Mouse (Mus musculus) fibroblast of lung, adult 2 months (primary cell): ENCODE results near the gene Pard3b.

Experiments used
- DNase-seq: peaks from one replicate; pipeline ENCODE4 v3.0.0-alpha.2; 2011; ENCODE audit warnings: low read depth

Gene Pard3b

DNA sequence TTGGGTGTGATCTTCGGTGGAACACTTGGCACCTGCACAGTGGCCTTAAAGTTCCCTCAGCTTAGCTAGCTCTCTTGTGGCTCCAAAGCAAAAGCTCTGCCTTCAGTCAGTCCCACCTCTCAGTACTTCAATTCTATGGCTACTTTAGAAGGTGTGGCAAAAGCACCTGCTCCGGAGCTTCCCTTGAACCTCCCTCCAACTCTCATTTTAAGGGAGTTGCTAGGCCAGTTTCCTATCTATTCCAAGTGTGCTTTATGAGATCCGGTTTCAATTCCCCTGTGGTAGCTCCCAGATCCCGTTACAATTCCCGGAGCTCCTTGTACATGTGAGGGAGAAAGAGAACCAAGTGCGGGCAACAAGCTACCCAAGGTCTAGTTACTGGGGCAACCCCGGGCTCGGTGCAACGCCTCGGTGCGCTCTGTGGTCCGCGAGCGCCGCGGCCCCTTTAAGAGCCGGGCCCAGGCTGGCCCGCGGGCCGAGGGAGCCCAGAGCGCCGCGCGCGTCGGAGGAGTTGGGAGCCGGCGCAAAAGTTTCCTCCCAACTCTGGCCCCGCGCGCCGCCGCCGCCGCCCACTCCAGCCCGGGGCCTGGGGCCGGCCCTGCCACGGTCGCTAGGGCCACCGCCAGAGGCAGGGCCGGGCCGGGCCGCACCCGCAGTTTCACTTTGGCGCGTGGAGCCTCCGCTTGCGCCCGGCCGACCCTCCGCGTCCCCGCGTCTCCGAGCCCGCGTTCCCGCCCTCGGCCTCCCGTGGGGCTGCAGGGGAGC lies at the start of gene Pard3b:
TSS of gene Pard3b (plus strand) at position 478 of the 765 bp plus-strand sequence.
- DNase-seq, result no peak

DNA sequence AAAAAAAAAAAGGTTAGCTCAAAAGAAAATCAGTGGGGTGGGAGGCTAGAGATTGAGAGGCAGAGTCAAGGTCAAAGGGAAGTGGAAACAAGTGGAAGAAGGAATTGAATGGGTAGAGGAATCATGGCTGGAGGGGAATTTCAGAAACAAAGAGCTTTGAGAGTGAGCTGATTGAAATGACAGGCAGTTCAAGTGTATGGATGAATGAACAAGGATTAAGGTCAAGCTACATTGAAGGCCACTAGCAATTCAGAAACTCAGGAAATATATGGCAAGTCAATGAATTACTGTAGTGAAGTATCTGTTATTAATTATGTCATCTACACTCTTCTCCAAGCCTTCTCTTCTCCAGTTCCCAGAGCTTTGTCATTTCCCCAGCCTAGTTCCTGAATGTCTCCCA lies 22.4 kb upstream of the Pard3b start:
- no peak for DNase-seq

DNA sequence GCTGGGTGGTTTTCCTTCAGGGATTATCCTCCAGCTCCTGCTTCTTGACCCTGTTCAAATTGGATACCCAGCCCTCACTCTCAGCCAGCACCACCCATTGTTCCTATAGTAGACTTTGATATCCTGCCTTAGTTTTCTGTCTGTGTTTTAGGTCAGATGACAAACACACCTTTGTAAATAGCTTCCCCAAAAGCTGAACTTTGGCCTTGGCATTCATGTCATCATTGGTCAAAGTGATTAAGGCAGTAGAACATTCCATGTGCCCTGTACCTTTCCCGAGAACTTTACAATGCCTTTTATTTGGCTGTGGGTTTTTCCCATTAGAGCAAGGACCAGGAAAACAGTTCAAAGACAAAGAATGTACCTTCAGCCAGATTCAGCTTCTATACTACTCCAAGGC lies 18.0 kb upstream of the Pard3b start:
- DNase-seq, result no peak

DNA sequence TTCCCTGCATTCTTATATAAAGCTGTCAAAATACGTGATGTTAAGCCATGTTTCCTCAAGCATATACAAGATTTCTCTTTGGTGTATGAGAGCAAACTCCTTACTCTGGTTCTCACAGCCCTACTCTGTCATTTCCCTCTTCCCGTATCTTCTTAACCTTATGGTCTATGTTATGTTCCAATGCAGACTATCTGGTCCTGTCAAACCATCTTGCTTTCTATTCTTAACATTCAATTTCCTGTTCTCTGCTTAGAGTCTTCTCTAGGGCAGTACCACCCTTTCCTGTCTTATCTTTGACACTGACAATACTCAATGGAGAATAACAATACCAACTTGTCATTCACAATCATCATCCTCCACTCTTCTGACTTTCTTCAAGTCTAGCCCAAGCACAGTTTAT lies 8.8 kb upstream of the Pard3b start:
- DNase-seq, result no peak

DNA sequence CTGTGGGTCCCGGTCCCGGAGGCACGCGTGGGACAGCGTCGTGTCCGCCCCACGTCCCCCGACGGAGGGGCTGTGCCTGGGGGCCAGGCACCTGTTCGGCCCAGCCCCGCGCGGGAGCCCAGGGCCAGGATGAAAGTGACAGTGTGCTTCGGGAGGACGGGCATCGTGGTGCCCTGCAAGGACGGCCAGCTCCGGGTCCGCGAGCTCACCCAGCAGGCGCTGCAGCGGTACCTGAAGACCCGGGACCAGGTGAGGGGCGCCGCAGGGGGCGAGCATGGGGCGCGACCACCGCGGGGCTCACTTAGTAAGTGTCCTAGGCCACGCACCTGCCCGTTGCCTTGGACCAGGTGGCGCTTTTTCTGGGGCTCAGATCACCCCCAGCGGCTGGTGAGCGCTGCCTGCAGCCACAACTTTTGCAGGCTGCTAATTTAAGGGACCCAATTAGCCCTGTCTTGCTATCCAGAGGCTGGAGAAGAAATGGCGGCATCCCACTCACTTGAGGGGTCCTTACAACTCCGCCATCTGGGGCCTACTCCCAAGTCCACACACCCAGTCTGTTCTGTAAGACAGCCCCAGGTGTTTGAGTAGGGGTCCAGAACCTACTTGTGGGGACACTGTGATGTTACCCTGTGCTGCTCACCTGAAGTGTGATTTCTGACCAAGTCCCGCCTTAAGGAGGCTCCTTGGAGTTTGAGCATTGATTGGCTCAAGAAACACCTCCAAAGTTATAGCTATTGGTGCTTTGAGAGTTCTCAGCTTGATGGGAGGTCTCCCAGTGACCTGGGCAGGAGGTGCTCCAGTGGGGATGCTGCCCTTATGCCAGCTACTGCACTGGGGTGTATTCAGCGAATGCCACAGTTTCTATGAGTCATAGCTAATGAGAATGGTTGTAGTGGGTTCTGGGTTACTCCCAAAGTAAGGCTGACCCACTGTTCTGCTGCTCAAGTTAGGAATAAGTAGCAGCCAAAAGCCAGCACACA lies 780 bp downstream of the Pard3b start:
- DNase-seq, result peak; percentile 20

DNA sequence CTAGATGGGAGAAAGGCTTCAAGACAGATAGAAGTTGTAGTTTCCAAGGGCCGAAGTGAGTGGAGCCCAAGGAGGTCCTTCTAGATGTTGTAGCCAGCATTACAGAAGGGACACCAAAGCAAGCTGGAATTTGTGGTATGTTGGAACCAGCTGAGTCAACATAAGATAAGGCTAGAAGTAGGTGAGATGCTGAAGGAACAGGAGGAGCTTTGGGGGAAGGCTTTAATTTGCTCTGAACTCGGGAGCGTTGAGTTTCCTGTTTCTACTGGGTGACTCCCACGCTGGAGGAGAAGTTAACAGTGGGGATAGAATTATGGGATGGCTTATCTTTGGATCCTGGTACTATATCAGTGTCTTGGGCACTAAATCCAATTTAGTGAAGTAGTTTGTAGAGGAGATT lies 3.3 kb downstream of the Pard3b start:
- no peak for DNase-seq

DNA sequence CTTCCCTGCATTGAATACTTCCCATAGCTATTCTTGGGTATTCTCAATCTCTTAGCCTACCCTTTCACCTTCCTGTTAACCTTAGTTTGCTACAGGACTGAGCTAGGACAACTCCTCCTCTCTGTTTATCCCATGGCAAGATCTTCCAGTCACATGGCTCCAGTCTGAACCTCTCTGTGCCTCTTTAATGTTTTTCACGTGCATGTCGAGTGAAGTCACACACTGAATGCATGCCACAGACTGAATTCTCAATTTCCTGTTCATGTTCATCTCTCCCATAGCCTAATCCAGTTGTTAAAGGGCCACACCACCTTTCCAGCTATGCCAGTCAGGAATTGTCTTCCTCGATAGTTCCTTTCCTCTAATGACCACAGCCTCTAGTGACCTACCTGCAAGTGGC lies 6.4 kb downstream of the Pard3b start:
- DNase-seq, result no peak

DNA sequence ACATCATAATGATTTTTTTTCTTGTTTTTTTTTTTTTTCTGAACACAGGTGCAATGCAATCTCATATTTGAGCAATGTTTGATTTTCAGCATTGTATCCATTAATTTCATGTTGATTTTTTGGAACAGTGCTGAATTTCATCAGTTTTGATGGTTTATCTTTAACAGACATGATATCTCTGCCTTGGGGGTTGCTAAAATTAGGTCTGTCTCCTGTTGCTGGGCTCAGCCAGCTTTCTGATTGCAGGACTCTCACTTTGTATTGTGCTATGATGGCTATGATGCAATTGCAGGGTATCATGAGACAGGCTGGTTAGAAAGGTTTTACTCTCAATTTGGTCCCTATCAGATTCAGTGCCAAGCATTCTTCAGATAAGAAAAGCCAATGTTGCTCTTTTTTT lies 11.3 kb downstream of the Pard3b start:
- no peak for DNase-seq

DNA sequence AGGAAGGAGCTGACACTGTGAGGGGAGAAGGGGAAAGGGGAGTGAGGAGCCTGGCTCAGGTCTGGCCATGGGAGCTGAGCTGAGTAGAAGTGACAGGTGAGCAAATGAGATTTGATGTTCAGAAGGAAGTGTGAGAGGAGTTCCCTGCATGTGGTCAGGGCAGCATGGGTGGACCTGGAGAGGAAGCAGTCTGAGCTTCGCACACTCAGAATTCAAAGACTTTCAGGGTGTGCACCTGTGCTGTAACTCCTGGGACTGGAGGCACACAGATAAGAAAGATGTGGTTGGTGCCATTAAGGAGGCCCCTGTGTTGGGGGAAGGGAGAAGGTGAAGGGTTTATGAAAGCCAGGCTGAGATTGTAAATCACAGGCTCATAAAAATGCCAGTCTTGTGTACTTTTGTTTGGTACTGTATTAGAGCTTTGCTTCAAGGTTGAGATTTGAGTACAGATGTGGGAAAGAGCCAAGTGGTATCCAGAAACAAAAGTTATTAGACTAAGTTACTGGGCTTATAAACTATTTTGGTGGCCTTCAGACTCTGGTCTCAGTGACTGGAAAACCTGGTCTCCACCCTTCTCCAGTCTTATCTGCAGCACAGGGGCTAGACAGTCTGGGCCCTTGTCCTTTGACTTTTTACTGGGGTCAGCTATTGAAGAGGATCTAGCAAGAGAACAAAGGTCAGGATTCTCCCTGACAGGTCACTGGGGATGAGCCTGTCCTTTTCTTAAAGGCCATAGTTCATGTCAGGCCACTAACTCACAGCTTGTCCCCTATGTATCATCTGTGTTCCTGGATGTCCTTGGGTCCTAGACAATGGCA lies 13.0 kb downstream of the Pard3b start:
- DNase-seq, result no peak

DNA sequence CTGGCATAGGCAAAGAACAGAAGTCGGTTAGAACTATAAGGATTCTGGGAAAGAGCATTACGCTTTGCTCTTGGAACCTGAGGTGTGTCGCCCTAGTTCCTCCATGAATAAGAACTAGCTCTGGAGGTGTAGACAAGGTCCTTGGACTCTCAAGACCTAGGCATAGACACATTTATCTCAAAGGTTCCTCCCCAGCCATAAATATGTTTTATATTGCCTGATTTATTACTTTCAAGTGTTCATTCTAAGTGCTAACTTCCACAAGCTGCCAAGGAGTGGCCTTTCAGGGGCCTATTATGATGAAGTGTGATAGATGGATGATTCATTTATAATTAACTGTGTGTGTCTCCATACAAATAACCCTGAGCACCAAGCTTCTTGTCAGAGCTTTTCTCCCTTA lies 19.1 kb downstream of the Pard3b start:
- no peak for DNase-seq

DNA sequence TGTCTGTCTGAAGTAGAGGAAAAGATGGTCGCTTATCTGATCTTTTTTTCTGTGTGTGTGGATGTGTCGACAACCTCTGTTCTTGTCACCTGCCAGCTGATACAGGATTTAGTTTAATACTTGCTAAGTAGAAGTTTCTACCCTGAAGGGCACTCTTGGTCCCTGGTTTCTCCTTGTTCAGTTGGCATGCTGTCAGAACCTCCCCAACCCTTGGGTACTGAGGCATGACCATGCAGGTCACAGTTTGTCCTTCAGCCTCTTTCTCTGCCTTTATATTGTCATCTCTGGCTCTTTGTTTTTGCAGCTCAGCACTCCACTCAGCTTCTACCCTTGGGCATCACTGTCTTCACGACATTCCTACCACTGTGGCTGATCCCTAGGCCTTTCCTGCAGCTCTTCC lies 21.3 kb downstream of the Pard3b start:
- no peak for DNase-seq

DNA sequence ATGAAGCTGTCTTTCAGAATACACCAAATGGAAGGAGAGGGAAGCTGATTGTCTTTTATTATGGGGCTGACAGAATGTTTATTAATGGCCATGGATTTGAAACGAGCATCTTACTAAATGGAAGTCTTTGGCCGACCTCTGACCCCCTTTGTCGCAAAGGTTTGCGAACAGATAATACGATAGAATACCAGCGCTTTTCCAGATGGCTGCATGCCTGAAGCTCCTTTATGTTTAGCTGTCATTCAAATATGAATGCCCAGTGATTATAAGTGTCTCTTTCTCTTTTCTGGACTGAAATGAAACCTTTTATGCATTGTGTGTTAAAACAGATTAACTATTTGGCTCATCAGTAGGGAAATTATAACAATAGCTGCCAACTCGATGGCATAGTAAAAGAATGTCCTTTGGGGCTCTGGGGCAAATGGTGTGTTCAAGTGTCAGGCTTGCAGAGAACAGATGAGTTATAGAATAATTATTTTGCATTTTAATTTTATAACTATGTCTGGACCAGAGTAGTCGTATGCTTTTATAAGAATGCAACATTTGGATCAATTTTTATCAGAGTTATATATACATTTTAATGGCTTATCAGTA lies 46.7 kb downstream of the Pard3b start:
- no peak for DNase-seq

DNA sequence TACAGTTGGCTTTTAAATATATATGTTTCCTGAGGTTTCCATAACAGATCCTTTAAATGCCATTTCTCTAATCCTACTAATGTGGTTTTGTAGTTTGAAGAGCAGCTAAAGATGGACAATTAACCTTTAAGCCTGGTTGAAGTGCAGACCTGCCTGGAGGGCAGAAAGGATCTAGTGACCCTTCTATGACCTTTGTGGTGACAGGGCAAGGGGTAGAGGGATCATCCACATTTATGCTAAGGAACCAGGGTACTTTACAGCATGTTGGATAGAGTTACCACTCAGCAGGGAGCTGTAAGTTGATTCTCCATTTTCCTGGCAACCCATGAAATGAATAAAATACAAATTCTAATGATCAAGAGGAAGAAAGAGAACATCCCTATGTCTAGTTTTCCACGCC lies 47.3 kb downstream of the Pard3b start:
- DNase-seq, result no peak

DNA sequence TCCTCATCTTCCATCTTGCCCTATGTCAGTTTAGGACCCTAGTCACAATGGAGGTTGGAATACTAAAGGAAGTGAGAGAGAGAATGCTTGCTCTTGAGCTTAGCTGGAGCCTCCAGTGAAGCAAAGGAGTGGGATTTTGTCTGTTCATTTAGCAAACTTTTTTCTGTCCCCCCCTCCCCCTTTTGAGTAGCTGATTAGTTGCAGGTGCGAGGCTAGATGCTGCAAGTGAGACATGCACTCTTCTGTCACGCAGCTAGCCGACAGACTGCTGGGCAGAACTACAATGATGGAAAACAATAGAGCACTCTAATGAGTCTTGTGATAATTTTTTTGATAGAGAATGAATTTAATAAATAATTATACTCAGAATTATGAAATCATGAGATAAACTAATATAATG lies 49.7 kb downstream of the Pard3b start:
- no peak for DNase-seq

DNA sequence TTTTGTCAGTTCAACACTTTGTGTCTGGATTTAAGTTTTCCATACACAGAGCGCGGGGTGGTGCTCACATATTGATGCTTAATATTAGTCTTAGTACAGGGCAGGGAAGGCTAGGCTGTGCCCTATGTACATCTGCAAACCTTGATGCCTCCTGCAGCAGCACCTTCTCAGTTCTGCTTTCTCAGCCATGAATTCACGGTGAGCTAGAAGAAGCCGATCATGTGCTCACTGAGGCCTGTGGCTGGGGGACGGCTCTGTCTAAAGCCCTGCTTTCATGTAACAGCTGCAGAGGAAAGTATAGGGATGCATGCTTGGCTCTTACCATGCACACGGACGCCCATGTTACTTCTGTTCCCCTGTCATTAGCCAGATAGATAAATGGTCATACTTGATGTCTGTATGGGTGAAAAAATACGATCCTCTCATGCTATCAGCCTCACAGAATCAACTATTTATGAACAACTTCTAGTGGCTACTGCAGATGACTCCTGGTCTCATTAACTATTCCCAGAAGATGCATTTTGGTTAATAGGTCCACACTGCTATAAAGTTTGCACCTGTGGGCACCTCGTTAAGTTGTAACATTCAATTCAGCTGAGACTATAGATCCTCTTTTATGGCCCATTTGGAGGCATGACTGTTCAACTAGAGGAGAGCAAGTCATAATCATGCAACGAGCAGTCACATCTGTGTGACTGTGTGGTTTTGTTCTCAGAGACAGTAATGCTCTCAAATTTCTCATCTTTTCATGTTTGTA lies 60.0 kb downstream of the Pard3b start:
- no peak for DNase-seq

DNA sequence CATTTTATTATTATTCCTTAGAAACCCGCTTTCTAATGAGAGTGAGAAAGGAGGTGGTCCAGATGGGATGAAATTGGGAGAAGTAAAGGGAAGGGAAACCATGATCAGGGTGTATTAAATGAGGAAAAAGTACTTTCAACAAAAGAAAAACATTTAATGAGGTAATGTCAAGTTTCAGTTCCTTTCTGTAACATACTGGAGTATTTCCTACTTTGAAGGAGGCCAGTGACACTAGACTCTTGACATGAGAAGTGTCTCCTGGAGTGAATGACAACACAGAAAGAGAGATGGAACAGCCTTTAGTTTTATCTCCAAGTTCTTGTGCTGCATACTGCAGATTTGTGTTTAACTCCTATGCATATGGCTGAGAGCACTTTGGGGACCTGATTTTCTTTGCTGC lies 71.2 kb downstream of the Pard3b start:
- no peak for DNase-seq

DNA sequence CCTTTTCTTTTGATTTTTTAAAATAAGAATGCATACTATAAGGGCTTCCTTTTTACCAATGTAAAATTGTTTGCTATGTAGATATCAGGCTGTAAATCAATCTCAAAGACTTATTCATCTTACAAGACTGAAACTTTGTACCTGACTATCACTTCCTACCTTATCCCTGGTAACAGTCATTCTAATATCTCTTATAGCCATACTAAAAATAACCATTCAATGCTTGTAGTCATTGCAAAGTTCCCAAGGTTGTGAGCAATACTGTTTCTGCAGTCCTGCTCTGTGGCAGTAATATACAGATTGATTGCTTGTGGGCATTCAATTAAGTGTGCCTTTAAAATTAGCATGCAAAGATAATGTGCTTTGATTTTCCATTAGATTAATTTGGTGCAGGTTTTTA lies 72.9 kb downstream of the Pard3b start:
- no peak for DNase-seq

DNA sequence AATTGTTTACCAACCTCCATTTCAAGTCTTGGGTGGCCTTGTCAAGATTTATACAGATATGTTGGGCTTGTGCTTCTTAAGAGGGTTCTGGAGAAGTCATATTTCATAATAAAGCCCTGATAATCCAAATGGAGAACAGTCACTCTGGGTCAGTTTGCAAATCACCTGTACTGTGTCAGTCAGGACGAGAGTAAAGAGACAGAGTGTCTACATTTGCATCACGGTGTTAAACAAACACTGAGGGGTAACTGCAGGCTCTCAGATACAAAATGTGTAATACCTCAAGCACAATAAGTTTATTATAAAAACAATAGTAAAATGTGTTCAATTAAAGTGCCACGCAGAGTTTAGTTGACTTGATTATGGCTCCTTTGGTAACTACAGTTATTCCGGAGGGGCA lies 91.0 kb downstream of the Pard3b start:
- DNase-seq, result no peak

DNA sequence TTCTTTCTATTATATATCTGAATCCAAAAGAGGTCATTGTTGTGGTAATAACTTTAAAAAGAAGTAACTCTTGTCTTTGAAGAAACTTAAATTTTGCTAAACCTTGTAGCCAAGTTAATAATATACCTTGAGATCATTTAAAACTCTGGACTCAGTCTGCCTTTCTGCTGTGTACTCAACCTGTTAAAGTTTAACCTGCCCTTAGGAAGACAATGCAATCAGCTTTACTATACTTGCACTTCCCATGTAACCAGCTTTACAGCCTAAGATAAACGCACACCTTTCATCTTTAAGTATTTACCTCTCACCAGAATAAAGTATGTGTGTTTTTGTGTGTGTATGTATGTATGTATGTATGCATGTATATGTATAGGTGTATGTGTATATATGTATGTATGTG lies 97.9 kb downstream of the Pard3b start:
- no peak for DNase-seq

DNA sequence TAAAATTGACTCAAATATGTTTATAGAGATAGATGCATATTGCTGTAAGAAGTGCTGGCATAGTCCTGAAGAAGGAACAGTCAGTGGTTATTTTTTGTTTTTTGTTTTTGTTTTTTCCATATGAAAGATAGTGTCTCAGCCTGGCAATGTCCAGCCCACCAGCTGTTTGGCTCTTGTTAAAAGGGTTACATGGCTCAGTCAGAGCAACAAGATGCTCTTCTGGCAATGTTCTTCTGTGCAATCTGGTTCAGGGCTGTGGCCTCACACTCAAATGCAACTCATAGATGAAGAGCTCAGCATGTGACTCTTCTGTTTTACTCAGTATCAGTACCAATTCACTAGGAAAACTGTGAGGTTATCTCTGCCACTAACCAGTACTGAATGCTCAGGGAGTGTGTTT lies 104.2 kb downstream of the Pard3b start:
- no peak for DNase-seq

DNA sequence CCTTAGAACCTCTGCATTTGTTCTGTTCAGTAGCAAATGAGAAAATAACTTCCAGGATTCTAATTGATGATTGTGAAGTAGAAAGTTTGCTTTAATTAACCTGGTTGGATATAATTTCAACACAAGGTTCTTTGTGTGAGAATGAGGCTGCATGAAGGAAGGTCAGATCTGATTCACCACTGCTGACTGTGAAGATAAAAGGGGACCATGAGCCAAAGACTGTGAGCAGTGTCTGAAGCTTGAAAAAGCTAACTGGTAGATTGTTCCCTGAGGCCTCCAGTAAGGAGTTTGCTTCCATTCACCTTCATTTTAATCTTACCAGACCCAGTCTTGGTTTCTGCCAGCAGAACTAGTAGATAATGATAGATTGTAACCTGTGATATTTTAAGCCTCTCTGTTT lies 108.9 kb downstream of the Pard3b start:
- DNase-seq, result no peak
